Mouse (Mus musculus): ENCODE data around the gene Pkp1. TPM values are rescaled to one million over a fixed set of nuclear protein-coding genes. Genes with fewer than 3 reads are reported as not detected.

The Pkp1 gene
- polyA plus RNA-seq, 1 experiment from 2014 or later, result 0.12 TPM

- no peak for ATAC-seq (ENCODE audit: extremely low read depth, insufficient number of reproducible peaks, low FRiP score, low TSS enrichment)
These were observed 12.3 kb downstream of the Pkp1 start for GRCm38 (mm10) chr1:135906736-135907135.

GRCm38 (mm10) chr1:135899991-135900515, 19.0 kb downstream of the Pkp1 start:
- no peaks in the 10 kb centered on the region for H3K36me3 ChIP-seq
- no peak for ATAC-seq (ENCODE audit: extremely low read depth, insufficient number of reproducible peaks, low FRiP score, low TSS enrichment)
- no peaks in the 10 kb centered on the region for H3K4me1 ChIP-seq
- no peak overlapping the region for H3K4me2 ChIP-seq
- no peak overlapping the region for H3K4me3 ChIP-seq
- 61% methylated on average over 7 of the region's 7 CpGs for WGBS
- no peak overlapping the region for H3K27ac ChIP-seq (replicated peaks)
- no peaks in the 10 kb centered on the region for H3K9me3 ChIP-seq
- no peak overlapping the region for H3K9ac ChIP-seq
- H3K27me3 ChIP-seq (replicated peaks), result peaks cover 48% of the 10 kb centered on the region

More at GRCm38 (mm10) chr1:135906736-135907135, 12.3 kb downstream of the Pkp1 start:
- Histone ChIP-seq H3K4me3 (no peak overlapping the region), H3K9ac (no peak overlapping the region), H3K9me3 (no peaks in the 10 kb centered on the region), H3K4me2 (no peak overlapping the region), H3K27ac (replicated peaks) (no peak overlapping the region), H3K4me1 (peaks cover 11% of the 10 kb centered on the region), H3K27me3 (replicated peaks) (peaks cover 42% of the 10 kb centered on the region), H3K36me3 (no peaks in the 10 kb centered on the region)
- WGBS, result 55% methylated on average over 11 of the region's 11 CpGs

GRCm38 (mm10) chr1:135899295-135899694, 19.7 kb downstream of the Pkp1 start:
- Histone ChIP-seq H3K4me2 (no peak overlapping the region), H3K36me3 (no peaks in the 10 kb centered on the region), H3K4me3 (no peak overlapping the region), H3K9ac (no peak overlapping the region), H3K27ac (replicated peaks) (no peak overlapping the region), H3K9me3 (no peaks in the 10 kb centered on the region), H3K27me3 (replicated peaks) (peaks cover 55% of the 10 kb centered on the region), H3K4me1 (no peaks in the 10 kb centered on the region)
- WGBS, result 77% methylated on average over 6 of the region's 6 CpGs
- ATAC-seq (ENCODE audit: extremely low read depth, insufficient number of reproducible peaks, low FRiP score, low TSS enrichment), result no peak

- ATAC-seq (ENCODE audit: extremely low read depth, insufficient number of reproducible peaks, low FRiP score, low TSS enrichment), result no peak
- Histone ChIP-seq H3K4me3 (no peak overlapping the region), H3K36me3 (no peaks in the 10 kb centered on the region), H3K4me1 (0 out of 2 replicates have a peak, but pooled peaks cover 4% of the 10 kb centered on the region), H3K27ac (replicated peaks) (no peak overlapping the region), H3K4me2 (no peak overlapping the region), H3K9me3 (no peaks in the 10 kb centered on the region), H3K9ac (no peak overlapping the region), H3K27me3 (replicated peaks) (peaks cover 67% of the 10 kb centered on the region)
- 82% methylated on average over 4 of the region's 4 CpGs for WGBS
These were observed 23.6 kb downstream of the Pkp1 start for GRCm38 (mm10) chr1:135895367-135895766.

GRCm38 (mm10) chr1:135893377-135893776, 25.6 kb downstream of the Pkp1 start:
- no peak overlapping the region for H3K4me2 ChIP-seq
- H3K36me3 ChIP-seq, result no peaks in the 10 kb centered on the region
- H3K27ac ChIP-seq (replicated peaks), result no peak overlapping the region
- 88% methylated on average over 3 of the region's 3 CpGs for WGBS
- H3K4me1 ChIP-seq, result 0 out of 2 replicates have a peak, but pooled peaks cover 4% of the 10 kb centered on the region
- H3K27me3 ChIP-seq (replicated peaks), result peaks cover 59% of the 10 kb centered on the region
- H3K4me3 ChIP-seq, result no peak overlapping the region
- no peak for ATAC-seq (ENCODE audit: extremely low read depth, insufficient number of reproducible peaks, low FRiP score, low TSS enrichment)
- no peaks in the 10 kb centered on the region for H3K9me3 ChIP-seq
- H3K9ac ChIP-seq, result no peak overlapping the region

- no peak for ATAC-seq (ENCODE audit: extremely low read depth, insufficient number of reproducible peaks, low FRiP score, low TSS enrichment)
- H3K4me3 ChIP-seq, result no peak overlapping the region
These were observed 26.2 kb downstream of the Pkp1 start for GRCm38 (mm10) chr1:135892764-135893163.

GRCm38 (mm10) chr1:135892233-135892632, 26.8 kb downstream of the Pkp1 start:
- Histone ChIP-seq H3K9me3 (no peaks in the 10 kb centered on the region), H3K36me3 (no peaks in the 10 kb centered on the region), H3K9ac (no peak overlapping the region), H3K4me1 (0 out of 2 replicates have a peak, but pooled peaks cover 4% of the 10 kb centered on the region), H3K27ac (replicated peaks) (no peak overlapping the region), H3K27me3 (replicated peaks) (peaks cover 57% of the 10 kb centered on the region), H3K4me2 (no peak overlapping the region), H3K4me3 (no peak overlapping the region)
- WGBS, result 70% methylated on average over 6 of the region's 6 CpGs
- no peak for ATAC-seq (ENCODE audit: extremely low read depth, insufficient number of reproducible peaks, low FRiP score, low TSS enrichment)

More at GRCm38 (mm10) chr1:135892764-135893163, 26.2 kb downstream of the Pkp1 start:
- Histone ChIP-seq H3K4me2 (no peak overlapping the region), H3K9me3 (no peaks in the 10 kb centered on the region), H3K36me3 (no peaks in the 10 kb centered on the region), H3K9ac (no peak overlapping the region), H3K27me3 (replicated peaks) (peaks cover 61% of the 10 kb centered on the region), H3K4me1 (0 out of 2 replicates have a peak, but pooled peaks cover 4% of the 10 kb centered on the region), H3K27ac (replicated peaks) (no peak overlapping the region)
- WGBS, result 68% methylated on average over 6 of the region's 6 CpGs

- no peak for ATAC-seq (ENCODE audit: extremely low read depth, insufficient number of reproducible peaks, low FRiP score, low TSS enrichment)
- Histone ChIP-seq H3K4me2 (no peak overlapping the region), H3K4me3 (no peak overlapping the region), H3K9me3 (no peaks in the 10 kb centered on the region), H3K9ac (no peak overlapping the region), H3K27ac (replicated peaks) (no peak overlapping the region), H3K36me3 (no peaks in the 10 kb centered on the region), H3K27me3 (replicated peaks) (peaks cover 53% of the 10 kb centered on the region), H3K4me1 (0 out of 2 replicates have a peak, but pooled peaks cover 4% of the 10 kb centered on the region)
- WGBS, result 60% methylated on average over 11 of the region's 11 CpGs
These were observed 27.4 kb downstream of the Pkp1 start for GRCm38 (mm10) chr1:135891424-135892216.

- H3K9ac ChIP-seq, result no peak overlapping the region
- no peak for ATAC-seq (ENCODE audit: extremely low read depth, insufficient number of reproducible peaks, low FRiP score, low TSS enrichment)
These were observed 29.4 kb downstream of the Pkp1 start for GRCm38 (mm10) chr1:135889461-135890185.

GRCm38 (mm10) chr1:135882385-135883109, 36.5 kb downstream of the Pkp1 start:
- Histone ChIP-seq H3K4me1 (no peaks in the 10 kb centered on the region), H3K4me2 (no peak overlapping the region), H3K36me3 (no peaks in the 10 kb centered on the region), H3K27me3 (replicated peaks) (peaks cover 27% of the 10 kb centered on the region; the same call in 1 of the 2 replicates), H3K27ac (replicated peaks) (no peak overlapping the region), H3K9me3 (no peaks in the 10 kb centered on the region), H3K9ac (no peak overlapping the region), H3K4me3 (no peak overlapping the region)
- WGBS, result 68% methylated on average over 10 of the region's 10 CpGs
- ATAC-seq (ENCODE audit: extremely low read depth, insufficient number of reproducible peaks, low FRiP score, low TSS enrichment), result no peak

More at GRCm38 (mm10) chr1:135889461-135890185, 29.4 kb downstream of the Pkp1 start:
- WGBS, result 72% methylated on average over 20 of the region's 20 CpGs
- Histone ChIP-seq H3K4me1 (0 out of 2 replicates have a peak, but pooled peaks cover 4% of the 10 kb centered on the region), H3K4me2 (no peak overlapping the region), H3K36me3 (no peaks in the 10 kb centered on the region), H3K27me3 (replicated peaks) (peaks cover 50% of the 10 kb centered on the region), H3K27ac (replicated peaks) (no peak overlapping the region), H3K4me3 (no peak overlapping the region), H3K9me3 (no peaks in the 10 kb centered on the region)

- H3K9me3 ChIP-seq, result no peaks in the 10 kb centered on the region
- 64% methylated on average over 2 of the region's 2 CpGs for WGBS
- no peaks in the 10 kb centered on the region for H3K4me1 ChIP-seq
- no peak overlapping the region for H3K9ac ChIP-seq
- H3K36me3 ChIP-seq, result no peaks in the 10 kb centered on the region
- no peak overlapping the region for H3K27ac ChIP-seq (replicated peaks)
- no peak for ATAC-seq (ENCODE audit: extremely low read depth, insufficient number of reproducible peaks, low FRiP score, low TSS enrichment)
- H3K4me2 ChIP-seq, result no peak overlapping the region
- H3K27me3 ChIP-seq (replicated peaks), result peaks cover 22% of the 10 kb centered on the region
- no peak overlapping the region for H3K4me3 ChIP-seq
These were observed 41.8 kb downstream of the Pkp1 start for GRCm38 (mm10) chr1:135877248-135877647.
